Mouse (Mus musculus): ENCODE data around the gene Emilin2. TPM values are rescaled to one million over a fixed set of nuclear protein-coding genes. Genes with fewer than 3 reads are reported as not detected.

Emilin2 gene
- polyA plus RNA-seq, 1 experiment from 2014 or later: 2.4 TPM

DNA sequence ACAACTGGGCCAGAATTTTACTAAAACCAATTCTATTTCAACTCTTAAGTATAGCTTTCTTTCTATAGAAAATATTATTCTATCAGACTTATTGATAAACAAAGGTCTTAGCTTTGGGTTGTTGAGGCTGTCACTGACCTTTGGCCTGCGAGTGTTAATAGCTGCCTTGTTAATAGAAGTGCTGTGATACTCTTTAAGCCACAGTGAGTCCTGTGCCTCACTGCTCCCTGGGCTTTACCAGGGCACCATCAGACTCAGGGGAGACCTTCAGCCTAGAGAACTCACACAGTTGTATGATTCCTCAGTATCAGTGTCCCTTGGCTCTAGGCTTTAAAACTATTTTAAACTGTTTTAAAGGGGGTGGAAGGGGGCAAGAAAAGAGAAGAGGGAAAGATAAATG lies 103.4 kb downstream of the Emilin2 start:
- Histone ChIP-seq H3K4me2 (ENCODE audit: low read depth, low read length) (no peak overlapping the region), H3K36me3 (ENCODE audit: control insufficient read depth, insufficient read depth, low read length) (no peaks in the 10 kb centered on the region), H3K9ac (ENCODE audit: low read depth, low read length) (no peak overlapping the region), H3K9me3 (ENCODE audit: control insufficient read depth, low read length) (no peaks in the 10 kb centered on the region), H3K27me3 (replicated peaks; ENCODE audit: control insufficient read depth, insufficient read depth, low read length) (no peaks in the 10 kb centered on the region), H3K27ac (ENCODE audit: low read length) (no peak overlapping the region), H3K4me1 (ENCODE audit: control insufficient read depth, insufficient read depth, low read length) (peaks cover 21% of the 10 kb centered on the region), H3K4me3 (ENCODE audit: low read length) (no peak overlapping the region)
- no peak for ATAC-seq
- WGBS: 97% methylated on average over 1 of the region's 1 CpGs

DNA sequence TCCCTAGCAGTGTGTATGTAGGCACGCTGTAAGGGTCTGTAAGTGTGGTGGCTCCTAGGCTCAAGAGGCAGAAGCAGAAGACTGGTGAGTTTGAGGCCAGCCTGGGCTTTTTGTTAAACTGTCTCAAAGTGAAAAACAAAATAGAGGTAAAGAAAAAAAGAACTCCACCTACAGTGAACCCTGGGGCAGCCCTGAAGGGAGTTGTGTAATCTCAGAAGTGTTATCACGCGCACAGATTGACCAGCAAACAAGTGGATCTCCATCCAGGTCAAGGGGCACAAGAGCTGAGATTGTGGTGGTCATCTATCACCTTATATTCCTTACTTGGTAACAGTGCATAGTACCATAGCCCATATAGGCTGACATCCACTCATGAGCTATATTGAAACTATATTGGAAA lies 104.5 kb downstream of the Emilin2 start:
- no peaks in the 10 kb centered on the region for H3K36me3 ChIP-seq (ENCODE audit: control insufficient read depth, insufficient read depth, low read length)
- no peaks in the 10 kb centered on the region for H3K9me3 ChIP-seq (ENCODE audit: control insufficient read depth, low read length)
- H3K4me3 ChIP-seq (ENCODE audit: low read length): no peak overlapping the region
- 73% methylated on average over 3 of the region's 3 CpGs for WGBS
- H3K27me3 ChIP-seq (replicated peaks; ENCODE audit: control insufficient read depth, insufficient read depth, low read length): no peaks in the 10 kb centered on the region
- no peak for ATAC-seq
- H3K4me1 ChIP-seq (ENCODE audit: control insufficient read depth, insufficient read depth, low read length): peaks cover 21% of the 10 kb centered on the region
- H3K9ac ChIP-seq (ENCODE audit: low read depth, low read length): no peak overlapping the region
- no peak overlapping the region for H3K27ac ChIP-seq (ENCODE audit: low read length)
- H3K4me2 ChIP-seq (ENCODE audit: low read depth, low read length): no peak overlapping the region

DNA sequence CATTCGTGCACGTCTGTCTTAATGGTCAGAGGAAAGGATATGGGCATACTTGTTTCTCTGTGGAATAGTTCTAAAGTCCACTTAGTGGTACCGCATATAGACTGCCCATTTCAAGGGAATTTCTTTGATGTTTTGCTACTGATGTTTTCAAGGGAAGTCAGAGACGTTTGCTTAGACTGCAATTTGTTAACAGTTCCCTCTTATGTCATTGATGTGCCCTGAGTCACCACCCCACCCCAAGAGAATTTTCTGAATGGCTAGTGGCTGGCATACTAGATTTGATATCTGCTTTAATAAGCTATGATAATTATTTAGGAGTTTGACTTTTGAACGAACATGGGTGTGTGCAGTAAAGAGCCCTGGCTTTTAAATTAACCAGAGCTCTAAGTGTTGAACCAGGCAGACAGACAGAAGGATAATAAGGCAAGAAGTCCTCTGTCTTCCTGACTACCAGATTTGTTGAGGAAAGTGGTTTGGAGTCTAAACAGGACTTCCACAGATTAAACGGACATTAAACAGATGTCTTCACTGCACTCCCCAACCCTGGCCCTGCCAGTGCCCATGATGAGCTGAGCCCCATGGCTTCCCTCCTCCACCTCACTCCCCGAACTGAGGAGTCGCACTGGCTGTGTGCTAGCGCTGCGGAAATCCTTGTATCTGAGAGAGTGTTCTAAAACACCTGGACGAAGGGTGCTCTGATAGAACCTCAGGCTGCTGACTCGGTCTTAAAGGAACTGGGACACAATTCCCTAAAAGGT lies 105.5 kb downstream of the Emilin2 start:
- H3K4me1 ChIP-seq (ENCODE audit: control insufficient read depth, insufficient read depth, low read length): peaks cover 21% of the 10 kb centered on the region
- WGBS: 28% methylated on average over 12 of the region's 12 CpGs
- no peak overlapping the region for H3K27ac ChIP-seq (ENCODE audit: low read length)
- no peak overlapping the region for H3K4me2 ChIP-seq (ENCODE audit: low read depth, low read length)
- H3K9ac ChIP-seq (ENCODE audit: low read depth, low read length): no peak overlapping the region
- H3K9me3 ChIP-seq (ENCODE audit: control insufficient read depth, low read length): no peaks in the 10 kb centered on the region
- no peak overlapping the region for H3K4me3 ChIP-seq (ENCODE audit: low read length)
- no peaks in the 10 kb centered on the region for H3K36me3 ChIP-seq (ENCODE audit: control insufficient read depth, insufficient read depth, low read length)
- ATAC-seq: peak; percentile 32; the same call in 1 of the 2 replicates
- no peaks in the 10 kb centered on the region for H3K27me3 ChIP-seq (replicated peaks; ENCODE audit: control insufficient read depth, insufficient read depth, low read length)

DNA sequence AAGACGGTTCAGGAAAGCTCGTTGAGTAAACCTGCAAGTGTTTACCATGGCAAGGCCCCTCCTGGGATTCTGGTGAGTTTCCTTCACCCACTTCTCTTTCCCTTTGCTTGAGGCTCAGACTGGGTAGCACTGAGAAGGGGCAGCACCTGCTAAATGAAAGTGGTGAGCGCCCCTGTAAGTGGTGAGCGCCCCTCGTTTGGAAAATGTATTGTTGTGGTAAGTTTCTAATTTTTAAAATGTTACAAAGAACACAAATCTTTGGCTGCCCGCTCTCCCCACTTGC lies 107.0 kb downstream of the Emilin2 start:
- peak overlapping the region; percentile 26 for H3K4me2 ChIP-seq (ENCODE audit: low read depth, low read length)

DNA sequence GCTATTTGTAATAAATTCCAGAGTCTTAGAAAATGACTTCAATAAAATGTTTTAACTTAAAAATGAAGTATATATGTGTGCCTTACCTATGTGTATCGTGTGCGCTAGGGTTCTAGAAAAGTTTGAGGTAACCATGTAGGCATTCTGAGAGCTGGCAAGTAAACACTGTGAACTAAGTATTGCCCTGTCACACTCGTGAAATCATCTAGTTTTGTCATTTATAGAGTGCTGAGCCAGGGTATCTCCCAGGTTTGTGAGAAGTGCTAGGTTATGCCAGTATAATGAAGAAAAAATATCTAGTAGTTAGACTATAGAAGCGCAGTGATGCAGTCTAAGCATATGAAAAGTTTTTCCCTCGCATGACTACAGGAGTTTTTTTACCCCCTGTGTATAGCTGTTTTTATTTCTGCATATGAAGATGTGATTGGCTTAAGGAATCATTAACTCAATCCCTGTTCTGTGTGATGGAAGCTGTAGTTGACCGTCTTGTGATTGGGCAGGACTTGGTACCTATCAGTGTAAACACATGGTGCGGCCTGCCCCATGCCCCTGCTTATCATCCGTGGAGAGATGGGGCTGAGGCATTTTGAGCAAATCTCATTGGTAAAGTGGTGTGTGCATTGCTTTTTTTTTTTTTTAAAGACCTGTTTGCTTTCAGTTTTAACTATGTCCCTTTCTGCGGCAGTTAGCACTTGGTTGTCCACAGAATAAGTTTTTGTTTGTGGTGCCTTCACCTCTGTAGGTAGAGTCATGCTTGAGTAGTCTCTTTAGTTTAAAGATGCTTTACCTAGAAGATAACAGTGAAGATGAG lies 107.6 kb downstream of the Emilin2 start:
- 0 out of 2 replicates have a peak overlapping the region, but pooled peaks have one; percentile 4 for H3K4me3 ChIP-seq (ENCODE audit: low read length)
- no peaks in the 10 kb centered on the region for H3K27me3 ChIP-seq (replicated peaks; ENCODE audit: control insufficient read depth, insufficient read depth, low read length)
- 74% methylated on average over 9 of the region's 9 CpGs for WGBS
- no peaks in the 10 kb centered on the region for H3K9me3 ChIP-seq (ENCODE audit: control insufficient read depth, low read length)
- ATAC-seq: peak; percentile 92
- peak overlapping the region; percentile 26 for H3K4me2 ChIP-seq (ENCODE audit: low read depth, low read length)
- H3K9ac ChIP-seq (ENCODE audit: low read depth, low read length): no peak overlapping the region
- H3K36me3 ChIP-seq (ENCODE audit: control insufficient read depth, insufficient read depth, low read length): no peaks in the 10 kb centered on the region
- peaks cover 21% of the 10 kb centered on the region for H3K4me1 ChIP-seq (ENCODE audit: control insufficient read depth, insufficient read depth, low read length)
- peak overlapping the region; percentile 15; the same call in 1 of the 2 replicates for H3K27ac ChIP-seq (ENCODE audit: low read length)

More for the DNA sequence above, 107.0 kb downstream of the Emilin2 start:
- H3K4me1 ChIP-seq (ENCODE audit: control insufficient read depth, insufficient read depth, low read length): peaks cover 21% of the 10 kb centered on the region
- ATAC-seq: no peak
- no peaks in the 10 kb centered on the region for H3K9me3 ChIP-seq (ENCODE audit: control insufficient read depth, low read length)
- H3K9ac ChIP-seq (ENCODE audit: low read depth, low read length): no peak overlapping the region
- WGBS: 64% methylated on average over 6 of the region's 6 CpGs
- H3K36me3 ChIP-seq (ENCODE audit: control insufficient read depth, insufficient read depth, low read length): no peaks in the 10 kb centered on the region
- peak overlapping the region; percentile 15; the same call in 1 of the 2 replicates for H3K27ac ChIP-seq (ENCODE audit: low read length)
- 0 out of 2 replicates have a peak overlapping the region, but pooled peaks have one; percentile 4 for H3K4me3 ChIP-seq (ENCODE audit: low read length)
- no peaks in the 10 kb centered on the region for H3K27me3 ChIP-seq (replicated peaks; ENCODE audit: control insufficient read depth, insufficient read depth, low read length)

Other genes with a start within 250 kb of the Emilin2 start
- 19.2 and 22.7 TPM in 2 replicates for gene Lpin2, start 129.4 kb downstream of the Emilin2 start, polyA plus RNA-seq (2015; fragmentation: Nextera tagmentation; extraction: Ambion mirVana)
- gene Gm4707, start 147.9 kb upstream of the Emilin2 start, polyA plus RNA-seq (2015; fragmentation: Nextera tagmentation; extraction: Ambion mirVana): 1.2 and 1.8 TPM in 2 replicates
- gene Smchd1, start 163.4 kb upstream of the Emilin2 start, polyA plus RNA-seq (2015; fragmentation: Nextera tagmentation; extraction: Ambion mirVana): 30.5 and 35.0 TPM in 2 replicates
- gene Ndc80, start 214.9 kb upstream of the Emilin2 start, polyA plus RNA-seq (2015; fragmentation: Nextera tagmentation; extraction: Ambion mirVana): 30.4 and 33.7 TPM in 2 replicates
- gene Spdya, start 240.1 kb upstream of the Emilin2 start, polyA plus RNA-seq (2015; fragmentation: Nextera tagmentation; extraction: Ambion mirVana): 0.33 and 0.45 TPM in 2 replicates